In genomic region chr11:78999118-78999517, GRCm38 (mm10) we compare ENCODE assay signal across 16 mouse cellular contexts.
"Had no signal": no experiment of that assay in that cellular context is flagged by ENCODE, and none has a peak within 500 bp of the region (broad histone marks: within the 10 kb centered on the region; RNA-seq: fewer than 3 reads in every experiment).

No protein-coding gene starts in this region.

- H3K27ac ChIP-seq: layer of hippocampus, adult 2 months; limb, embryonic 10.5 days; liver, embryonic 15.5 days; macrophage; neural tube, embryonic 13.5 days had no signal

- H3K27me3 ChIP-seq: liver, embryonic 15.5 days; megakaryocyte, embryonic 14.5 days; neural tube, embryonic 13.5 days had no signal

- ATAC-seq: midbrain, embryonic 16.5 days had no signal

- H3K36me3 ChIP-seq: limb, embryonic 10.5 days; liver, embryonic 15.5 days; neural tube, embryonic 13.5 days had no signal

- H3K4me1 ChIP-seq: neural tube, embryonic 13.5 days had no signal

- H3K4me3 ChIP-seq: layer of hippocampus, adult 2 months; limb, embryonic 10.5 days; liver, embryonic 15.5 days; megakaryocyte, embryonic 14.5 days; neural tube, embryonic 13.5 days had no signal

- DNase-seq: kidney, adult 2 months; kidney, postnatal 4 days; lung, embryonic 14.5 days; lung, postnatal 10 days; retina, postnatal 1 day; right cerebral cortex, postnatal 14 days; thymus, postnatal 25 days had no signal

- H3K9me3 ChIP-seq: limb, embryonic 10.5 days; liver, embryonic 15.5 days; neural tube, embryonic 13.5 days had no signal

- H3K9ac ChIP-seq: liver, embryonic 15.5 days; lung, embryonic 14.5 days; neural tube, embryonic 13.5 days had no signal

- H3K4me2 ChIP-seq: liver, embryonic 11.5 days; liver, embryonic 15.5 days; lung, embryonic 14.5 days; midbrain, embryonic 11.5 days; neural tube, embryonic 13.5 days had no signal
